11 mouse cellular contexts compared by ENCODE assay signal in genomic region chr19:40548796-40549515, GRCm38 (mm10). TPM values are rescaled to one million over a fixed set of nuclear protein-coding genes. Genes with fewer than 3 reads are reported as not detected.
DNase-seq lines count a peak whose midpoint lies in the region; ATAC-seq and TF ChIP-seq lines count a peak whose summit lies in the region.
"Had no signal": no experiment of that assay in that cellular context is flagged by ENCODE, and none has a peak within 500 bp of the region (broad histone marks: within the 10 kb centered on the region; RNA-seq: fewer than 3 reads in every experiment).

No protein-coding gene starts in this region.

- peaks cover 23% of the 10 kb centered on the region for H3K4me1 ChIP-seq in kidney, embryonic 15.5 days
- H3K4me1 ChIP-seq in CH12.LX (ENCODE audit: control insufficient read depth in 1 of 2, insufficient read depth in 2 of 2) (no peaks in the 10 kb centered on the region), ES-E14 (ENCODE audit: control insufficient read depth in 2 of 2, insufficient read depth in 2 of 2, low read length in 2 of 2, poor library complexity in 1 of 2) (no peaks in the 10 kb centered on the region)
- H3K4me1 ChIP-seq in intestine, embryonic 14.5 days (replicated peaks; ENCODE audit: control insufficient read depth, insufficient read depth, low read length): no peaks in the 10 kb centered on the region
- H3K4me1 ChIP-seq: midbrain, embryonic 15.5 days had no signal

- WGBS in kidney, embryonic 15.5 days: 20% methylated on average over 5 of the region's 5 CpGs
- WGBS in intestine, embryonic 14.5 days: 37% methylated on average over 5 of the region's 5 CpGs

- peaks cover 3% of the 10 kb centered on the region; the same call in 1 of the 2 replicates for H3K27me3 ChIP-seq in kidney, embryonic 15.5 days
- no peaks in the 10 kb centered on the region for H3K27me3 ChIP-seq in CH12.LX (replicated peaks)
- H3K27me3 ChIP-seq in intestine, embryonic 14.5 days (replicated peaks; ENCODE audit: control insufficient read depth, insufficient read depth, low read length): no peaks in the 10 kb centered on the region
- H3K27me3 ChIP-seq: midbrain, embryonic 15.5 days had no signal

- TF ChIP-seq RAD21 in CH12.LX (IDR thresholded peaks at IDR 0.05; ENCODE audit: low read depth, low read length): peak; percentile 13

- TF ChIP-seq CTCF in CH12.LX (conservative IDR thresholded peaks at IDR 0.05 in 1 of 2, IDR thresholded peaks at IDR 0.05 in 1 of 2; ENCODE audit: low read depth in 2 of 2, low read length in 2 of 2): no peak; a peak in 1 of 4 replicates

- H3K36me3 ChIP-seq in kidney, embryonic 15.5 days: peaks cover 34% of the 10 kb centered on the region
- H3K36me3 ChIP-seq in CH12.LX (replicated peaks in 1 of 2; ENCODE audit: control insufficient read depth in 1 of 2, insufficient read depth in 1 of 2, low read length in 1 of 2) (peaks cover 35 to 47% of the 10 kb centered on the region in 2 experiments), ES-E14 (ENCODE audit: control insufficient read depth, insufficient read depth, low read length, poor library complexity, severe bottlenecking) (peaks cover 27% of the 10 kb centered on the region)
- peaks cover 37% of the 10 kb centered on the region for H3K36me3 ChIP-seq in intestine, embryonic 14.5 days (ENCODE audit: control insufficient read depth, insufficient read depth, low read length)

- H3K9me3 ChIP-seq in kidney, embryonic 15.5 days (replicated peaks): no peaks in the 10 kb centered on the region
- H3K9me3 ChIP-seq in CH12.LX (replicated peaks; ENCODE audit: low read length) (no peaks in the 10 kb centered on the region), ES-E14 (ENCODE audit: control insufficient read depth, insufficient read depth, low read depth, low read length) (no peaks in the 10 kb centered on the region)
- no peaks in the 10 kb centered on the region for H3K9me3 ChIP-seq in intestine, embryonic 14.5 days (ENCODE audit: control insufficient read depth, low read length)
- H3K9me3 ChIP-seq: midbrain, embryonic 15.5 days had no signal

- no peak overlapping the region for H3K4me2 ChIP-seq in kidney, embryonic 15.5 days
- H3K4me2 ChIP-seq in CH12.LX (ENCODE audit: insufficient read depth, low read depth, poor library complexity, severe bottlenecking): no peak overlapping the region
- no peak overlapping the region for H3K4me2 ChIP-seq in intestine, embryonic 14.5 days (ENCODE audit: low read length)
- H3K4me2 ChIP-seq: midbrain, embryonic 15.5 days had no signal

- no peak for DNase-seq in kidney, adult 18-20 months
- DNase-seq in CH12.LX (ENCODE audit: extremely low read depth) (no peak), ES-E14 (ENCODE audit: low read depth, low spot score) (peak; percentile 27)
- no peak for DNase-seq in intestine, embryonic 14.5 days (ENCODE audit: low spot score)
- DNase-seq in right cerebral cortex, postnatal 14 days: no peak
- no peak for DNase-seq in frontal cortex, postnatal 36 days (ENCODE audit: low spot score in 2 of 2)
- DNase-seq: left cerebral cortex, postnatal 4 days; thymus, postnatal 25 days had no signal

- no peaks in the 10 kb centered on the region for H3K79me2 ChIP-seq in CH12.LX (replicated peaks; ENCODE audit: control insufficient read depth, extremely low read depth, insufficient read depth, poor library complexity, severe bottlenecking)

- no peak for TF ChIP-seq EP300 in CH12.LX (IDR thresholded peaks at IDR 0.05; ENCODE audit: low read length)

- no peak overlapping the region for H3K4me3 ChIP-seq in kidney, embryonic 15.5 days (replicated peaks)
- H3K4me3 ChIP-seq in CH12.LX (replicated peaks in 1 of 3; ENCODE audit: low read depth in 2 of 3, low read length in 2 of 3, poor library complexity in 1 of 3): no peak overlapping the region
- no peak overlapping the region for H3K4me3 ChIP-seq in ES-E14 (ENCODE audit: insufficient read depth in 1 of 2, low read depth in 1 of 2, low read length in 2 of 2, poor library complexity in 1 of 2, severe bottlenecking in 1 of 2)
- H3K4me3 ChIP-seq in intestine, embryonic 14.5 days (ENCODE audit: low read depth, low read length): no peak overlapping the region
- H3K4me3 ChIP-seq: midbrain, embryonic 15.5 days had no signal

- in situ Hi-C loops in CH12.LX (cut with MboI; ENCODE audit: low pct_ligation_motif_present, low pct_unique_long_range_greater_than_20kb, low sequenced_read_pairs) (loop anchor here (10.0 kb wide), 1 partner anchor 204 kb away; no protein-coding TSS in a partner anchor), ES-E14 (cut with MboI; ENCODE audit: low sequenced_read_pairs in 2 of 2, unreplicated experiment in 2 of 2) (loop anchor here in 1 of 2 experiments (25.0 kb wide), 1 partner anchor 212 kb away; no protein-coding TSS in a partner anchor)

- H3K9ac ChIP-seq in kidney, embryonic 15.5 days: no peak overlapping the region
- H3K9ac ChIP-seq in CH12.LX (ENCODE audit: insufficient read depth, low read depth) (no peak overlapping the region), ES-E14 (ENCODE audit: insufficient read depth, low read depth, low read length, poor library complexity, severe bottlenecking) (no peak overlapping the region)
- no peak overlapping the region for H3K9ac ChIP-seq in intestine, embryonic 14.5 days (ENCODE audit: low read length)
- H3K9ac ChIP-seq: midbrain, embryonic 15.5 days had no signal

- TF ChIP-seq POLR2A in CH12.LX (IDR thresholded peaks at IDR 0.05; ENCODE audit: low read depth, low read length): no peak

- H3K27ac ChIP-seq in kidney, embryonic 15.5 days: peak overlapping the region; percentile 34
- no peak overlapping the region for H3K27ac ChIP-seq in CH12.LX (ENCODE audit: insufficient read depth, low read depth)
- H3K27ac ChIP-seq in ES-E14 (ENCODE audit: insufficient read depth, low read depth, low read length, poor library complexity, severe bottlenecking): no peak overlapping the region
- H3K27ac ChIP-seq in intestine, embryonic 14.5 days (ENCODE audit: low read depth): peak overlapping the region; percentile 65
- H3K27ac ChIP-seq: midbrain, embryonic 15.5 days had no signal

- peak; percentile 88 for ATAC-seq in kidney, embryonic 15.5 days (replicated peaks; ENCODE audit: low FRiP score)
- ATAC-seq in intestine, embryonic 14.5 days (replicated peaks; ENCODE audit: low FRiP score, low TSS enrichment, low read depth): no peak
- ATAC-seq: hindbrain, embryonic 16.5 days; midbrain, embryonic 15.5 days had no signal

- dilution Hi-C loops in CH12.LX (cut with MboI; ENCODE audit: extremely low pct_ligation_motif_present, extremely low pct_unique_long_range_greater_than_20kb, low sequenced_read_pairs): loop anchor here (25.0 kb wide), 1 partner anchor 162 kb away; no protein-coding TSS in a partner anchor

TF ChIP-seq in CH12.LX, 34 proteins besides CTCF, POLR2A, EP300 and RAD21:
- 0 out of 2 replicates have a peak, but pooled peaks have one; percentile 55 for TF ChIP-seq POLR2AphosphoS2 (IDR thresholded peaks at IDR 0.05; ENCODE audit: low read depth, low read length)
- TF ChIP-seq TBP (conservative IDR thresholded peaks at IDR 0.05; ENCODE audit: low read depth, low read length): no peak

TF ChIP-seq in ES-E14, 5 proteins besides CTCF, POLR2A, EP300 and RAD21:
- TF ChIP-seq ZC3H11A (IDR thresholded peaks at IDR 0.05; ENCODE audit: borderline replicate concordance, low read depth, low read length) (no peak), ZNF384 (IDR thresholded peaks at IDR 0.05; ENCODE audit: low read depth, low read length) (no peak), HCFC1 (IDR thresholded peaks at IDR 0.05; ENCODE audit: borderline replicate concordance, insufficient read depth, low read length) (no peak), MAFK (IDR thresholded peaks at IDR 0.05; ENCODE audit: insufficient read depth, low read depth, low read length) (no peak), CHD2 (IDR thresholded peaks at IDR 0.05; ENCODE audit: low read depth, low read length) (no peak)

RNA-seq across cellular contexts. Expression of gene Sorbs1, which starts 35.4 kb away (rescaled TPM):
- 53.4 and 59.2 TPM in 2 replicates for polyA plus RNA-seq in kidney, embryonic 15.5 days (2015; fragmentation: Nextera tagmentation; extraction: Ambion mirVana)
- 2.6 and 3.6 TPM in 2 replicates for total RNA-seq in CH12.LX (2012; rRNA removed)
- 2.1 and 3.1 TPM in 2 replicates for total RNA-seq in CH12.LX (2014; rRNA removed)
- polyA plus RNA-seq in CH12.LX (2012; ENCODE audit: insufficient read length, low read depth): 6.2 and 9.3 TPM in 2 replicates
- total RNA-seq in ES-E14 (2012; rRNA removed): 12.5 and 18.0 TPM in 2 replicates
- 88.3 and 88.9 TPM in 2 replicates for polyA plus RNA-seq in intestine, embryonic 14.5 days (2014; fragmentation: Nextera tagmentation; extraction: Ambion mirVana)

RNA-seq across cellular contexts. Expression of gene Aldh18a1, which starts 39.3 kb away (rescaled TPM):
- polyA plus RNA-seq in kidney, embryonic 15.5 days (2015; fragmentation: Nextera tagmentation; extraction: Ambion mirVana): 53.0 and 58.3 TPM in 2 replicates
- total RNA-seq in CH12.LX (2012; rRNA removed) (134 and 193 TPM in 2 replicates), CH12.LX (2014; rRNA removed) (101 and 104 TPM in 2 replicates), ES-E14 (2012; rRNA removed) (44.4 and 74.2 TPM in 2 replicates)
- 92.2 and 120 TPM in 2 replicates for polyA plus RNA-seq in CH12.LX (2012; ENCODE audit: insufficient read length, low read depth)
- 119 and 127 TPM in 2 replicates for polyA plus RNA-seq in intestine, embryonic 14.5 days (2014; fragmentation: Nextera tagmentation; extraction: Ambion mirVana)

Comparison
In these comparisons a context has a peak if more than half of its experiments do, and no peak if none do; other contexts are left out.
1. H3K27ac ChIP-seq: peak in kidney, embryonic 15.5 days (single experiment) and intestine, embryonic 14.5 days (single experiment); none in CH12.LX (single experiment) and ES-E14 (single experiment).